Mouse (Mus musculus): ENCODE data around the gene Hoxa6.

Hoxa6 gene

GRCm38 (mm10) chr6:52216691-52217458 is 8.4 kb upstream of the Hoxa6 start:
- DNase-seq (ENCODE audit: inconsistent age in 2 of 2, low spot score in 1 of 2): peak; percentile 65 to 93

- peak; percentile 30 to 68 for DNase-seq (ENCODE audit: inconsistent age in 2 of 2, low spot score in 1 of 2)
Observed at GRCm38 (mm10) chr6:52215771-52216535, 7.4 kb upstream of the Hoxa6 start.

GRCm38 (mm10) chr6:52215070-52215469 is 6.5 kb upstream of the Hoxa6 start:
- DNase-seq (ENCODE audit: inconsistent age in 2 of 2, low spot score in 1 of 2): peak in 1 of 2 experiments; percentile 22

GRCm38 (mm10) chr6:52214271-52214670 is 5.7 kb upstream of the Hoxa6 start:
- DNase-seq (ENCODE audit: inconsistent age in 2 of 2, low spot score in 1 of 2): peak in 1 of 2 experiments; percentile 17

GRCm38 (mm10) chr6:52213119-52213986 is 4.8 kb upstream of the Hoxa6 start, which contains the start of the genes Hoxa3 and Gm28308:
Gene Hoxa3, minus strand, starts transcription at chr6:52213336.
Gene Gm28308, minus strand, starts transcription at chr6:52213339.
- peak in 1 of 2 experiments; percentile 81 for DNase-seq (ENCODE audit: inconsistent age in 2 of 2, low spot score in 1 of 2)

GRCm38 (mm10) chr6:52212556-52213118 is 4.1 kb upstream of the Hoxa6 start:
- DNase-seq (ENCODE audit: inconsistent age in 2 of 2, low spot score in 1 of 2): peak; percentile 68 to 92

GRCm38 (mm10) chr6:52211961-52212360 is 3.4 kb upstream of the Hoxa6 start:
- peak in 1 of 2 experiments; percentile 52 for DNase-seq (ENCODE audit: inconsistent age in 2 of 2, low spot score in 1 of 2)

- DNase-seq (ENCODE audit: inconsistent age in 2 of 2, low spot score in 1 of 2): peak; percentile 87 to 95
Observed at GRCm38 (mm10) chr6:52211170-52211935, 2.8 kb upstream of the Hoxa6 start.

GRCm38 (mm10) chr6:52209685-52210046 is 1.1 kb upstream of the Hoxa6 start:
- peak in 1 of 2 experiments; percentile 47 for DNase-seq (ENCODE audit: inconsistent age in 2 of 2, low spot score in 1 of 2)

- DNase-seq (ENCODE audit: inconsistent age in 2 of 2, low spot score in 1 of 2): peak in 1 of 2 experiments; percentile 78
Observed at GRCm38 (mm10) chr6:52208868-52209684, 554 bp upstream of the Hoxa6 start.

- DNase-seq (ENCODE audit: inconsistent age in 2 of 2, low spot score in 1 of 2): no peak
Observed at GRCm38 (mm10) chr6:52207684-52207976, 892 bp downstream of the Hoxa6 start.

GRCm38 (mm10) chr6:52206882-52207683 is 1.4 kb downstream of the Hoxa6 start:
- peak in 1 of 2 experiments; percentile 60 for DNase-seq (ENCODE audit: inconsistent age in 2 of 2, low spot score in 1 of 2)

GRCm38 (mm10) chr6:52205638-52206621 is 2.6 kb downstream of the Hoxa6 start:
- peak in 1 of 2 experiments; percentile 74 for DNase-seq (ENCODE audit: inconsistent age in 2 of 2, low spot score in 1 of 2)

- no peak for DNase-seq (ENCODE audit: inconsistent age in 2 of 2, low spot score in 1 of 2)
Observed at GRCm38 (mm10) chr6:52205221-52205620, 3.3 kb downstream of the Hoxa6 start.

- DNase-seq (ENCODE audit: inconsistent age in 2 of 2, low spot score in 1 of 2): peak; percentile 91 to 96
Observed at GRCm38 (mm10) chr6:52204050-52204752, 4.3 kb downstream of the Hoxa6 start, which contains the start of gene Hoxa5. Gene Hoxa5, minus strand, starts transcription at chr6:52204587.

GRCm38 (mm10) chr6:52203371-52204049 is 5.0 kb downstream of the Hoxa6 start:
- peak; percentile 60 to 88 for DNase-seq (ENCODE audit: inconsistent age in 2 of 2, low spot score in 1 of 2)
